Mouse (Mus musculus) liver, embryonic 16.5 days (tissue): ENCODE data around the gene Paip2b. TPM values are rescaled to one million over a fixed set of nuclear protein-coding genes. Genes with fewer than 3 reads are reported as not detected.

Experiments
- ATAC-seq: fragments of 200-750 bp; cut with Nextera tagmentation; 2 replicates; pipeline ENCODE4 v1.8.0; 2017; ENCODE audit warnings: low read depth, mild to moderate bottlenecking, moderate number of reproducible peaks, moderate library complexity
- H3K27ac ChIP-seq: fragments of 300-500 bp; sonication (generic); 2 replicates; pipeline ENCODE4 v1.5.1; 2014; ENCODE audit warnings: mild to moderate bottlenecking, low read length
- H3K27me3 ChIP-seq: fragments of 300-500 bp; sonication (generic); 2 replicates; pipeline ENCODE4 v1.6.1; 2014; ENCODE audit warnings: low read depth, low read length, mixed read lengths; ENCODE audit not compliant: control insufficient read depth, insufficient read depth
- H3K36me3 ChIP-seq: fragments of 300-500 bp; sonication (generic); 2 replicates; pipeline ENCODE4 v1.6.1; 2014; ENCODE audit warnings: mild to moderate bottlenecking; ENCODE audit not compliant: control insufficient read depth, insufficient read depth
- H3K4me1 ChIP-seq: fragments of 300-500 bp; sonication (generic); 2 replicates; pipeline ENCODE4 v1.6.1; 2014; ENCODE audit warnings: low read depth, low read length, mixed read lengths; ENCODE audit not compliant: control insufficient read depth
- H3K4me2 ChIP-seq: fragments of 300-500 bp; sonication (generic); 2 replicates; pipeline ENCODE4 v1.6.1; 2014; ENCODE audit warnings: low read depth, low read length, mixed read lengths
- H3K4me3 ChIP-seq: fragments of 300-500 bp; sonication (generic); 2 replicates; pipeline ENCODE4 v1.5.1; 2014; ENCODE audit warnings: low read depth, mild to moderate bottlenecking, low read length
- H3K9ac ChIP-seq: fragments of 300-500 bp; sonication (generic); 2 replicates; pipeline ENCODE4 v1.6.1; 2014; ENCODE audit warnings: low read depth, low read length
- H3K9me3 ChIP-seq: fragments of 300-500 bp; sonication (generic); replicated peaks from 2 replicates; pipeline ENCODE4 v1.6.1; 2016; ENCODE audit warnings: low read length; ENCODE audit not compliant: control insufficient read depth
- WGBS: fragments of 180-500 bp; shearing (Covaris S2); extraction: QIAGEN DNeasy Blood & Tissue Kit; methylation state at CpG from one replicate; pipeline ENCODE4 v1.1.7; 2014; ENCODE audit not compliant: insufficient replicate concordance; 5-methylcytosine and 5-hydroxymethylcytosine counted together
- polyA plus RNA-seq: library from polyadenylated mRNA; unstranded; fragments of >200 nt; fragmentation: Nextera tagmentation; extraction: Ambion mirVana; gene quantifications from 2 replicates; pipeline ENCODE4 v1.2.1, GENCODE M21; 2015

Paip2b gene
- polyA plus RNA-seq, 1 experiment from 2014 or later = 3.5 TPM

DNA sequence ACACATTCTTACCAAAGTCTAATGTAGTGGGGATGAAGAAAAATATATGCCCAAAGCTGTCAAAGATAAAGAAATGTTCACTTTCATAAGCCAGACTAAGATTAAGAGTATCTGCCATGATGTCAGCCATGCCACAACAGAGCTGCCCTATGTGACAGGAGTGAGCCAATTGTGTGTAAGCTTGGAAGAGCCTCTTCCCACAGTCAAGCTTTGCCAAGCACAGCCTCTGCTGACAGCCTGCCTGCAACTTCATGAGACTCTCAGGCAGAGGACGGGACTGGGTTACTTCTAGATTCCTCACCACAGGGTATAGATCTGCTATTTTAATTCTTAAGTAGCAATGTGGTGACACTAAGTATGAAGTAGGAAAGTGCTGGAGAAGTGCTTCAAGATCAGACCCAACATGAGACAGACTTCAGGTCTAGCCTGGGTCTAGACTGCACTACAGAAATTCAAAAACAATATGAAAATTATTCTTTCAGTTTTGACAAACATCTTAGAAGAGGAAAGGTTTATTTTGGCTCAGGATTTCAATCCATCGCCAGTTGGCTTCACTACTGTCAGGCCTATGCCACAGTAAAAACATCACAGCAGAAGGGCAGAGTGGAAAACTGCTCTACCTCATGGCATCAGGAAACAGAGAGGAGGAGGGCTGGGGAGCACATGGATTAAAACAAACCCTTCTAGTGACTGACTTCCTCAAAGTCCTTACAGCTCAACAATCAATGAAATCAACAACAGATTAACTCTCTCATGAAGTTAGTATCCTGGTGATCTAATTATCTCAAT, 10.6 kb downstream of the Paip2b start:
- no peak overlapping the region for H3K4me3 ChIP-seq
- no peak overlapping the region for H3K9ac ChIP-seq
- no peaks in the 10 kb centered on the region for H3K9me3 ChIP-seq
- no peak overlapping the region for H3K27ac ChIP-seq
- no peaks in the 10 kb centered on the region for H3K27me3 ChIP-seq
- H3K4me1 ChIP-seq = no peaks in the 10 kb centered on the region
- 59% methylated on average over 2 of the region's 2 CpGs for WGBS
- H3K4me2 ChIP-seq = no peak overlapping the region
- H3K36me3 ChIP-seq = no peaks in the 10 kb centered on the region
- no peak for ATAC-seq

DNA sequence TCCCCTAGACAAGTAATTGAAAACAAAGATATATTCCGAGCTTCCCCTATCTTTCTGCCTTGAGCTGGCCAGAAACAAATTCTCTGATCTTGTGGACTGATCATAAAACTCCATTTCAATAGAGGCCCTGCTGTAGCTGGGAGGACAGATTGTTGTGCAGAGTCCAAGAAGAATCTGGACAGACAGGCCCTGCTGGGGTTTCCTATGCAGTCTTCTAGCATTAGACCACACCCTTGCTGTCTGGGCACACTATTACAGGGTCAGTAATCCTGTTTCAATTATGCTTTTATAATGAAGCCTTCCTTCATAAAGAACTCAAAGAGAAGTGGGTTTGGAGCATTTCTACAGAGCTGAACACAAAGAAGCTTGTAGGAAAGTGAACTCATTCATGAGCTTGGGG, 12.5 kb downstream of the Paip2b start:
- Histone ChIP-seq H3K36me3 (no peaks in the 10 kb centered on the region), H3K9ac (no peak overlapping the region), H3K4me3 (no peak overlapping the region), H3K4me2 (no peak overlapping the region), H3K9me3 (no peaks in the 10 kb centered on the region), H3K27ac (no peak overlapping the region), H3K27me3 (no peaks in the 10 kb centered on the region), H3K4me1 (no peaks in the 10 kb centered on the region)
- no peak for ATAC-seq
- WGBS = 63% methylated on average over 1 of the region's 1 CpGs

DNA sequence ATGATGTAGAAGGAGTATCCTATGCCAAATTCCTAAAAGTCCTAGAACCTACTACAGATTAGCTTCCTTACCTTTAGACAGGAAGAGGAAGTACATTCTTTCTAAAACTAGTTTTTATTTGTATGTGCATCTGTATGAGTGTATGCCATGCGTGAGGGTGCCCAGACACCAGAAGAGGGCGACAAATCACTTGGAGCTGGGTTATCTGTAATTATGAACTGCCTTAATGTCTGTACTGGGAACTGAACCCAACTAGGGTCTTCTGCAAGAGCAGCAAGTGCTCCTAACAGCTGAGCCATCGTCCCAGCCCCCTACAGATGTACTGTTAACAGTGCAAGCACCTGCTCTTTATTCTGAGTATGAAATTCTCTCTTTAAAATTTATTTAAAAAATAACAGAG, 15.7 kb downstream of the Paip2b start:
- 70% methylated on average over 3 of the region's 3 CpGs for WGBS
- Histone ChIP-seq H3K4me3 (no peak overlapping the region), H3K27me3 (no peaks in the 10 kb centered on the region), H3K9ac (no peak overlapping the region), H3K36me3 (no peaks in the 10 kb centered on the region), H3K9me3 (no peaks in the 10 kb centered on the region), H3K4me2 (no peak overlapping the region), H3K27ac (no peak overlapping the region), H3K4me1 (no peaks in the 10 kb centered on the region)
- ATAC-seq = no peak

DNA sequence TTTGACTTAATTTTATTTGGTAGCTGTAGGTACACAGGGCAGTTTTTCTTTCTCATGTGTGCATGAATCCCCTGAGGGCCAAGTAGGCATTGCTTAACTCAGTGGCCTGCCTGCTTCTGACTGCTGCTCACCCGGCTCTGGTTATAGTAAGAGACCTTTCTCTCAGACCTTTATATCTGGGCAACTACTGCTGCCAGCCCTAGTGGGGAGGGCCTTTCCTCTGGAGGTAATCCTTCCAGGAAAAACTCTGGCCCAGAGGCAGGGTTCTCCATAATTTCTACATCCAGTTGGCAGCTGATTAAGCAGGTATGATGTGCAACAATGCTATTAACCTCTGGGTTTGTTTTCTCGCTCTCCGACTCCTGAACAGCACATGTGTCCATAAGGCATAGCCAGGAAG, 28.7 kb downstream of the Paip2b start:
- Histone ChIP-seq H3K27ac (no peak overlapping the region), H3K4me2 (no peak overlapping the region), H3K4me1 (no peaks in the 10 kb centered on the region), H3K9ac (no peak overlapping the region), H3K9me3 (no peaks in the 10 kb centered on the region), H3K36me3 (peaks cover 2% of the 10 kb centered on the region; the same call in 1 of the 2 replicates), H3K27me3 (no peaks in the 10 kb centered on the region), H3K4me3 (no peak overlapping the region)
- ATAC-seq = no peak
- WGBS = 84% methylated on average over 3 of the region's 3 CpGs

DNA sequence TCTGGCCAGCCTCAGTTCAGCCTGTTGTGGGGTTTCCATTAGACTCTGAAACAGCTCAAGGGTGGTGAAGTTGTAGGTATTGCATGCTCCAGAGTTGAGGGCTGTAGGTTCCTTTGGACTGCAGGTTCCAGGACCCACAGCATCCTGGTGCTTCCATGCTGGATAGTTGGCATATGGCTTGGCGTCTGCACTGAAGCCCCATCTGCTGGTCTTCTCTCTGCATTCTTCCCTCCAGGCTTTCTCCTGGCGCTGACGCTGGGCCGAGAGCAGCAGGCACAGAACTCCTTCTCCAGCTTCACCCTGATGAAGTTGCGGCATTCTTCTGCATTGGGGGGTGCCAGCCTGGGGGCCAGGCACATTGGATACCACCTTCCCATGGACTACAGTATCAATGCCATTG, 29.5 kb downstream of the Paip2b start:
- H3K4me2 ChIP-seq = no peak overlapping the region
- ATAC-seq = no peak
- WGBS = 86% methylated on average over 5 of the region's 5 CpGs
- H3K27ac ChIP-seq = no peak overlapping the region
- H3K27me3 ChIP-seq = no peaks in the 10 kb centered on the region
- no peak overlapping the region for H3K9ac ChIP-seq
- H3K36me3 ChIP-seq = peaks cover 2% of the 10 kb centered on the region; the same call in 1 of the 2 replicates
- H3K4me3 ChIP-seq = no peak overlapping the region
- H3K4me1 ChIP-seq = no peaks in the 10 kb centered on the region
- H3K9me3 ChIP-seq = no peaks in the 10 kb centered on the region

DNA sequence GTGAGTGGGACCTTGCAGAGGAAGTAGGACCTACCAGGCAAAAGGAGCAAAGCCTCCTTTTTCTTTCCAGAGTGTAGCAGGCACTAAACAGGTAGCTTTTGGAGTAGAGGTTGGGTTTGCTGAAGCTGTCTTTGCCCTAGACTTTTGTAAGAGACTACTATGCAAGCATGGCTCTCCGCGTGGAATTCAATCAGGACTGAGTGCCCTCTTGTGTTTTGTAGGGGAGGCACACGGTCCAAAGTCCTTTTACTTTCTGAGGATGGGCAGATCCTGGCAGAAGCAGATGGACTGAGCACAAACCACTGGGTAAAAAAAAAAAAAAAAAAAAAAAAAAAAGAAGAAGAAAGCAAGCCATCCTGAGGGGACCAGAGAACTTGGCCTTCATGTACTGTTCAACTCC, 34.9 kb downstream of the Paip2b start:
- H3K4me2 ChIP-seq = no peak overlapping the region
- no peak overlapping the region for H3K4me3 ChIP-seq
- H3K27me3 ChIP-seq = no peaks in the 10 kb centered on the region
- no peak for ATAC-seq
- no peak overlapping the region for H3K9ac ChIP-seq
- 51% methylated on average over 3 of the region's 3 CpGs for WGBS
- 0 out of 2 replicates have a peak, but pooled peaks cover 1% of the 10 kb centered on the region for H3K36me3 ChIP-seq
- H3K27ac ChIP-seq = no peak overlapping the region
- H3K4me1 ChIP-seq = peaks cover 10% of the 10 kb centered on the region
- no peaks in the 10 kb centered on the region for H3K9me3 ChIP-seq

DNA sequence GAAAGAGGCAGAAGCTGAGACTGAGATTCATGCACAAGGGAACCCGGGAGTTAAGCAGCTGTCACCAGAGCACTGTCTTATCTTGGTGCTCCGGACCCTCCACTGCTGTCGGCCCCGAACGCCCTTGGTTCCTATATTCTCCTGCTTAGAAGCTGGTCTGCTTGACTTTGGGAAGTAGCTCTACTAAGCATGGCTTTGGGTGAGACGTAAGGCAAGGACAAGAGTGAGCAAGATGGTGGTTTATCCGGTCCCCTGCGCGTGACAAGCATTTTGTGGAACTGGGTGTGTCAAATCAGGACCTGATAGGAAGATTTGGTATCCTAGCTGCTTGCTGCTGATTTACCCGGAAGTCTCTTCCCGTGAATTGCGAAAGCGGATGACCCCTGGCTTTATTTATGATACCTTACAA, 36.0 kb downstream of the Paip2b start:
- Histone ChIP-seq H3K27ac (peak overlapping the region; percentile 96), H3K4me3 (peak overlapping the region; percentile 74), H3K9me3 (no peaks in the 10 kb centered on the region), H3K4me2 (peak overlapping the region; percentile 92), H3K9ac (peak overlapping the region; percentile 71), H3K36me3 (no peaks in the 10 kb centered on the region), H3K27me3 (no peaks in the 10 kb centered on the region), H3K4me1 (peaks cover 10% of the 10 kb centered on the region)
- 2% methylated on average over 13 of the region's 13 CpGs for WGBS
- ATAC-seq = peak; percentile 3; the same call in 1 of the 2 replicates

DNA sequence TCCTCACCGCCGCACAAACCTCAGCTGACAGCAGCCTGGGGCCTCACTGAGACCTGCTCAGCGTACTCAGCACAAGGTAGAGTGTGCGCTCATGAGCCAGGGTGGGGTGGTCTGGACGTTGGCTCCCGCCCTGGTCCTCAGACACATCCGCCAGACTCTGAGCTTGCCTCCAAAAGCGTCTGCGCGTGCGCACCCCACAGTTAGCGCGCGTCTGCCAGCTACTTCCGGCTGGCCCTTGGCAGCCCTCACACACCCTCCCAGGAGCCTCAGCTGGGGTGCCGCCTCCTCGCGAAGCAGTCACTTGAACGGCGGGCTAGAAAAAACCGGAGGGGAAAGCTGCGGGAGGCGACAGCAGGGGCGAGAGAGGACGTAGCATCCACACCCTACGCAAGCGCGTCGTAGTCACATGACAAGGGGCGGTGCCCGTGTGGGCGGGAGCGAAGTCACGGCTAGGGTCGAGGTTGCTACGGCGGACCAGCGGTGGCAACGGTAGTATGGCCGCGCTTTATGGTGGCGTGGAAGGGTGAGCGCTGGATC, 36.7 kb downstream of the Paip2b start, which contains the start of gene Nagk:
TSS of gene Nagk (plus strand) at position 223 of the 537 bp plus-strand sequence.
- peak within 1 kb of the TSS; percentile 74 for H3K4me3 ChIP-seq
- peak within 1 kb of the TSS; percentile 92 for H3K4me2 ChIP-seq
- H3K4me1 ChIP-seq = peaks cover 10% of the 10 kb centered on the region
- peak; percentile 91 for ATAC-seq
- H3K9ac ChIP-seq = peak within 1 kb of the TSS; percentile 71
- no peaks in the 10 kb centered on the region for H3K27me3 ChIP-seq
- WGBS = under 1% methylated on average over 43 of the region's 43 CpGs
- peak within 1 kb of the TSS; percentile 96 for H3K27ac ChIP-seq
- no peaks in the 10 kb centered on the region for H3K9me3 ChIP-seq
- H3K36me3 ChIP-seq = no peaks in the 10 kb centered on the region

DNA sequence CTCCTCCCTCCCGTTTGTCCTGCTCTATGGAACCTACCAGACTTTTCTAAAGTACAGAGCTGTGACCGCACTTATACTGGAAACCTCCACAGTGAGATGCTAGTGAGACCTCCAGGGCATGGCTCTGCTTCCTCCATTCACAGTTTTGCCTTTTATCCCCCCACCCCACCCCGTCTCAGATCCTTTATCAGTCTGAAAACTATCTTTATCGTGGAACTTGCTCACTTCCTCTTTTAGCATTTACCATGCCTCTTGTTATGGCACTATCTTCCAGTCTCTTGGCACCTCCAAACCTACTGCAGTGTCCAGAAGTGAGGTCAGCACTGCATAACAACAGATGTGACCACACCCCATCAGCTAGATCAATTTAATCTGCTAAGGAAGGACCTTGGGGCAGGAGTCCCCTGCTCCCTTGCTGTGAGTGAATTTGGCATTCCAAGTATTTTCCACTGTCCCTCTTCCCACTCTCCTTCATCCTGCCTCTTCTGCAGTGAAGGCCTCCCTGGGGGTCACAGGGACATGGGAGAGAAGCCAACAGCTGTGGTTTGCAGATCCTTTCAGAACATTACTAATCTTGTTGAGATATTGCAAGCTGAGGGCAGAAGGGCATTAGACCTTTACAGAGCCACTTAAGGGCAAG, 40.2 kb downstream of the Paip2b start:
- Histone ChIP-seq H3K9me3 (no peaks in the 10 kb centered on the region), H3K9ac (no peak overlapping the region), H3K27ac (no peak overlapping the region), H3K4me2 (no peak overlapping the region), H3K4me3 (no peak overlapping the region), H3K4me1 (peaks cover 10% of the 10 kb centered on the region), H3K36me3 (no peaks in the 10 kb centered on the region), H3K27me3 (no peaks in the 10 kb centered on the region)
- 18% methylated on average over 4 of the region's 4 CpGs for whole genome bisulfite sequencing
- ATAC-seq = no peak
